Mouse (Mus musculus) liver, adult 2 months (tissue): ENCODE measurements at regions not wholly inside any gene's neighbourhood (a gene's known extent, or its start where the extent isn't known, plus 50 kb on each side); places are given as distances from the start of the nearest gene placed in this dataset.

ENCODE experiments used
- CTCF ChIP-seq: fragments of 200-500 bp; IDR thresholded peaks from 2 replicates; pipeline ENCODE4 v1.5.1; 2011; ENCODE audit warnings: low read depth, low read length, control low read depth
- POLR2A ChIP-seq: fragments of 200-500 bp; IDR thresholded peaks from 2 replicates; pipeline ENCODE4 v1.6.1; 2011; ENCODE audit warnings: low read length, control low read depth; ENCODE audit not compliant: insufficient read depth; ENCODE audit errors: extremely low read depth

- TF ChIP-seq CTCF (no peak), POLR2A (no peak)
These were observed 158.2 kb downstream of the Utp6 start for GRCm38 (mm10) chr11:79803971-79804370.
